Mouse (Mus musculus): ENCODE measurements at regions not wholly inside any gene's neighbourhood (a gene's known extent, or its start where the extent isn't known, plus 50 kb on each side); places are given as distances from the start of the nearest gene placed in this dataset.

GRCm38 (mm10) chr10:23610485-23610884, 176.6 kb downstream of the Rps12 start:
- DNase-seq (ENCODE audit: low spot score in 2 of 2) = no peak

- no peak for DNase-seq (ENCODE audit: low spot score in 2 of 2)
These were observed 177.0 kb downstream of the Rps12 start for GRCm38 (mm10) chr10:23610046-23610445.

DNA sequence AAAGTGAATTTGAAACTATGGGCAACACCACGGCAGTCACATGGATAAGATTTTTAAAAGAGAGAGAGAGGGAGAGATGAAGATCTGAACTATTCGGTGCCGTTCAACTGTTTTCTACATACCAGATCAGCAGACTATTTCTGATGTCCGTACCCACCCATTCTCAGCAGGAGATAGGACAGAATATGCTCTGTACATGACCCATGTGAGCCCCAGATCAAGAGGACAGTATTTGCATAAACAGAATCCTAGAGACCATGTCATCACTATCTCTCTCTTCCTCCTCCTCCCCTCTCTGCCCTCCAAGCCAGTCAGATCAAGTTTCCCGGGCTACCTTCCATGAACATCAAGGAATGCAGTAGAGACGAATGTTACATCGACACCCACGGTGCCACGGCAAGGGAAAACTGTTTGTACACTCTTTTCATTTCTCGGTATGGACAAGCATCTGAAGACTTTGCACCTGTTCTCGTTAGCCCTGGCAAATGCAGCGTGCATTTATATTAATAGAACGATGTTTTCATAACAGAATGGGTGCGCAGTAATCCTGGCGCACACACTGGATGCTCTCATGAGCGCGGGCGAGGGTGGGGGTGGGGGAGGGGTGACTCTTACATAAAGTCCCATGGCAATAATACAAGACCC, 177.7 kb downstream of the Rps12 start:
- DNase-seq (ENCODE audit: low spot score in 2 of 2) = peak in 1 of 2 experiments; percentile 28

DNA sequence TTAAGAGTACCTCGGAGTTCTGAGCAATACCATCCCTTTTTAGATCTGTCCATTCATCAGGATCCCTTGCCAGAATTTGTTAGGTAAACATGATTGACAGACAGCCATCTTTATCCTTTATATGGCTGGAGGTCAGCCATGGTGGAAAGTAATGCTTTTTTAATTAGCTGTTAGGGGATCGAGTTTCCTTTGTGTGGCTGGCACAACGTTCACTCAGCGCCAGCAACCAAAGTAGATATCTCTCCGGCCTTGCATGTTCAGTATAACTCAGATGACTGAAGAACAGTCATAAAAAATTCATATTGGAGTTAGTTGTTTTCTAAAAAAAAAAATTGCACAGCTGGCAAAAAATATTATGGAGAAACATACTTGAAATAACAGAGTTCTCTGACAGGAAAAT, 186.4 kb downstream of the Rps12 start:
- no peak for DNase-seq (ENCODE audit: low spot score in 2 of 2)

DNA sequence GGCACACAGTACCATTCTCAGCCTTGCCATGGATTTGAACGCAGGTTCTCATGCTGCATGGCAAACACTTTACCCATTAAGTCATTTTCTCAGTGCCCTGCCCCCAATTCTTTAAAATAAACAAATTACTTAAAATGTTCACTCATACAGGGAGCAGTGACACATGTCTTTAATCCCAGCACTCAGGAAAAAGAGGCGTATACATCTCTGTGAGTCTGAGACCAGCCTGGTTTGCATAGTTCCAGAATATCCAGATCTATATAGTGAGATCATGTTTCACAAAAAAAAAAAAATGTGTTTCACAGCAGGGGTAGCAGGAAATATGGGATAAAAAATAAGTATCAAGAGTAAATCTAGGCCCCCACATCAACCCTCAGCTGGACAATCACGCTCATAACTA, 191.5 kb downstream of the Rps12 start:
- DNase-seq (ENCODE audit: low spot score in 2 of 2) = no peak

DNA sequence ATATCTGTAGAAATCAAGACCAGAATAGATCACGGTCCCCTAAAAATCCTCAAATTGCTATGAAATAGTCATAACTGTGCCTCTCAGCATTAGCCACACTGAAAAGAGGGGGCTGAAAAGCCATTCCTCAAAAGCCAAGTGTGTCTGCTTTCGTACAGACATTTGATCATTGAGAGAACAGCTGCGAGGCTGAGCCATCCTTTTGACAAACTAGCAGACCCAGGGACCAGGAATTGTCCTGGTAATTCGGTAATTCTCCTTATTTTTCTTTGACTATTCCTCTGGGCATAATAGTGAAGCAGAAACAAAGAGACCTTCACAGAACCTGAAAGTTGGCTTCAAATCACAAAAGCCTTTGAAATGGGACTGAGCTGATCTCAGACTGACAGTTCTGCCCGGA, 206.8 kb downstream of the Rps12 start:
- DNase-seq (ENCODE audit: low spot score in 2 of 2) = no peak

DNA sequence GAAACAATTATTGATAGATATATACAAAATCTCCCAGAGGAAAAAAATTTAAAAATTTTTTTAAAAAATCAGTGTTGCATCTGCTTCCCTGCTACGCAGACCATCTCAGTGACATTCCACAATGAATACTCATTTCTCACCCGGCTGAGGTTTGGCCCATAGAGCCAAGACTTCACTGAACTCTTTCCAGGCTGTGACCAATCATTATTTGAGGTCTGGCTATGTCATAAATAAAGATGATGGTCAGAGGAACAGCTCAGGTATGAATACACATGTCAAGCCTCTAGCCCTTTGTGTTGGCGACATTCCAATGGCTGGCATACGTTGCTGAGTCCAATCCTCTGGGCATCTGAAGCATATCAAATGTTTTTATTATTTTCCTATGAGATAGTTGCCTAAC, 216.1 kb downstream of the Rps12 start:
- no peak for DNase-seq (ENCODE audit: low spot score in 2 of 2)

GRCm38 (mm10) chr10:23569386-23569785, 217.7 kb downstream of the Rps12 start:
- no peak for DNase-seq (ENCODE audit: low spot score in 2 of 2)

DNA sequence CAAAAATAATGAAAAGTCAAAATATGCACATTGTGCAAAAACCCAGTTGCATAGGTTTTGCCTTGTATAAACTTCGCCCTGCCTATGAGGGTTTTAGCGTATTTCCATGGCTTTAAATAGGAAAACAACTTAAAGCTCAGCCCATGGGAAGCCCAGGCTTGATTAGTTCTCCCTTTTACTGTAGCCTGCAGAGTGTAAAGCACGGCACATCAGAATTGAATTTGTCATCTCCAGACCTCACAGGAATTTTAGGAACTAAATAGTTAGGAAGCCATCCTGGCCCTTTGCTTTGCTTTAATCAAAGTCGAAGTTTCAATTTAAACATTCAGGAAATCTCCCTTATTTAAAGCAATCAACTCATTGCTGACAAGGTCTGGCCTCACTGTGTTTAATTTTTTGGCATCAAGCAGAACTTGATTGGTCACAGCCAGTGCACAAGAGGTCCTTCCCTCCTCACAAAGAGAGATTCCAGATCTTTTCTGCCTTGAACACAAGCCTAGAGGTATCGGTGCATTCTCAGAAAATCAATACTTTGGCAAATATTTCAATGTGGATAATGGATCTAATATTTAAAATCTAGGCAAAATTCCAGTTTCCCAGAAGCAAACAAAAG, 211.8 kb upstream of the Eya4 start:
- no peak for DNase-seq (ENCODE audit: low spot score in 2 of 2)

DNA sequence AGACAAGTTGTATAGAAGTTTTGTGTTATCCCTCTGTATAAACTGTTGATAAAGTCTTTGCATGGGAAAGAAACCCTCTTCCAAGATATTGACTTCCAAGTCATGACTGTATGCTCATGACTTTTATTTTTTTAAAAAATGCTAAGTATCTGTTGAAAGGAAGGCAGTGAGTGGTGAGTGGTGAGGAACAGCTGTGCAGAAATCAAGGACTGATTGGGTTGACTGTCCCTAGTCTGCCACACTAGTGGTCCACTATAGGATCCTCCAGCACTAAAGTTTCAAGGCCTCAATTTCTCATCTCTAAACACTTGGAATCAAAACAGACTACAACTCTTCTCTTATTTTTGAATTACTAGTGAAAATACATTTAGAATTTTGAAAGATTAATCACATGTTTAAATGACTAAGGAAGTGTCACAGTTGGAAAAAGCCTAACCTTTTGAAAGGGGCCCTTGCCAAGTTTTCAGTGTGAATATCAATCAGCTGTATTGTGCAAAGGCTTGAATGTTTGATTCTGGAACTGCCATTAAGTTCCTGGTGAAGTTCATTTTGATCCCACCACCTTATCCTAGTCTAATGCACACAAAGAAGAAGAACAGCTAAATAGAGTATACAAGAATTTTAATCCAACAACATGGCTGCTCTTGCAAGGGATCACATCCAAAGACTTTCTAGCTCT, 209.5 kb upstream of the Eya4 start:
- no peak for DNase-seq (ENCODE audit: low spot score in 2 of 2)

GRCm38 (mm10) chr10:23557828-23558227, 207.2 kb upstream of the Eya4 start:
- DNase-seq (ENCODE audit: low spot score in 2 of 2) = no peak

- DNase-seq (ENCODE audit: low spot score in 2 of 2) = no peak
These were observed 198.6 kb upstream of the Eya4 start for GRCm38 (mm10) chr10:23549207-23549606.

- no peak for DNase-seq (ENCODE audit: low spot score in 2 of 2)
These were observed 197.7 kb upstream of the Eya4 start for GRCm38 (mm10) chr10:23548322-23548721.

DNA sequence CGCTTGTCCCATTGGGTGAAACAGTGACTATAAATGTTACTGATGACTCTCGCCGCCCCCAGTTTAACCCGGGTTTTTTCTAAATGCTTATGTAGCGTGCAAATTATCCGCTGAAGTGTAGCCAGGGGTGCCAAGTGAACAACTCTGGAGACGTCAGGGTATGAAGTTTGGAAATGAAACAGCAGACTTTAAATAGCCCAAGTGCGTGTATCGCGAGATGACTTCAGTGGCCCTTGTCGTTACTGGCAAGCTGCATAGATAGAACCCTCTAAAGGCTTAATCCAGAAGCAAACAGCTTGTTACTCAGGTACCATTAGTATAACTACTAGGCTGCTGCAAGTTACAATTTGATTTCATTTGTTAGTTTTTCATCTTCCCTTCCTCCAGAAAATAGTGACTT, 192.1 kb upstream of the Eya4 start:
- DNase-seq (ENCODE audit: low spot score in 2 of 2) = no peak

DNA sequence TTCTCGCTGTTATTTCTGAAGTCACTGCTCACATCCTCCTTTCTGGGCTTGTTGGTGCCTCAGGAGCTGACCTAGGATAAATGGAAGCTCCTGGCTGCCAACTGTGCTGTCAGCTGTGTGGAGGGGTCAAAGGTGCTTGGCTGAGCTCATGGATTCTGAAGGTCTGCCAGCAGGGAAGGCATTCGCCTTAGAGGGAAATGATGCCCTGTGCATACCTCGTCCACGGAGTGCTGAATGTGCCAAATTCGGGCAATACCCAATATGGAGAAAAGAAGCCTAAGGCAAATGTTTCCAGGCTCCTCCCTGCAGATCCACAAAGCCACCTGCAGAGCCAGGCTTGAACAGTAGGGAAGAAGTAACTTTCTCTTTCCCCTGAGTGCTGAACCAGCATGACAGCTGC, 191.3 kb upstream of the Eya4 start:
- DNase-seq (ENCODE audit: low spot score in 2 of 2) = no peak

- DNase-seq (ENCODE audit: low spot score in 2 of 2) = no peak
These were observed 184.1 kb upstream of the Eya4 start for GRCm38 (mm10) chr10:23534636-23535035.

DNA sequence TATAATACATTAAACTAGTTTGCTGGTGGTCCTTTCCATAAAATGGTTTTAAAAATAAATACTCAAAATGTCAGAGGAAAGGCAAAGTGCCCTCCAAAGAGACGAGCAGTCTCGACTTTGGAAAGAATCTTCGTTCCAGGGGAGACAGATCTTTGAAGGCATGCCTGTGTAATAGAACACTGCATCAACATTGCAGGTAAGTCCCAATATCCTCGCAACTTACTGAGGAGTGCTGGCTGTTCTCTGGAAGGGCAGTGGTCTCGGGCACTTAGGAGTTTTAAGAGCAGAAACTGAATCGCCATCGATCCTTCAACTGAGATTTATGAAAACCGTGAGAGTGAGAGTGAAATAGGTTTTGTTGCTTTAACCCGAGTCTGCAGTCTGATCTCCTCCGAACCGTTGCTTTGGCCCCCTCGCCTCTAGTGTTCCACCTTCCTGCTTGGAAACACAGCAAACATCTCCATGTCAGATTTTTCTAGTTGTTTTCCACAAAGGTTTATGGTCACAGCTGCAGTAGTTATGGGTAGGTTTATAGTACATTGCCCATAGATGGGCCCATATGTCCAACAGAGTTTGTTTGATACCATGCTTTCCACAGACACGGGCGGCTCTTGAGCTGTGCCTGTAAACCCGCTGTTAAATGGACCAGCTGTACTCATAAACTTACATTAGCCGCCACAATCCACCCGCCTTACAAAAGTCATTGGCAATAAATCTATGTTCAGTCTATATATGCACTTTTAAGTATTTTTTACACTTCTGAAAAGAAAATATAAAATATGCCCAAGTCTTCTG, 181.6 kb upstream of the Eya4 start:
- DNase-seq (ENCODE audit: low spot score in 2 of 2) = no peak

- no peak for DNase-seq (ENCODE audit: low spot score in 2 of 2)
These were observed 180.1 kb upstream of the Eya4 start for GRCm38 (mm10) chr10:23530715-23531114.

DNA sequence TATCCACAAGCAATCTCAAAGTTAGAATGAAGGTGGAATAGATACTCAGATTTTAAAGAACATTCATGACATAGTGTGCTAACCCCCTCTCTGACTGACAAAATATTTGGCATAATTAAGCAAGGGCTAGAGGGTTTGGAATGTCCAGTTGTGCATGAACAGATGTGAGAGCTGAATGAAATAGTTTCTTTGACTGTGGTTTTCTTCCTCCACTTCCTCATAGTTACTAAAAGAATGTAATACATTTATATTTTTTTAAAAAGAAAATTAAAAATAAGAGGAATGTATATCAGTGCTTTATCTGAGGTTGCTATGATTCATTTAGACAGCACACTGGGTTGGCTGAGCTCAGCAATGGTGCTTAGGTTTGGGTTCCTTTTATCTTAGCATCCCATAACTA, 176.2 kb upstream of the Eya4 start:
- DNase-seq (ENCODE audit: low spot score in 2 of 2) = no peak

- DNase-seq (ENCODE audit: low spot score in 2 of 2) = no peak
These were observed 172.1 kb upstream of the Eya4 start for GRCm38 (mm10) chr10:23522664-23523063.

DNA sequence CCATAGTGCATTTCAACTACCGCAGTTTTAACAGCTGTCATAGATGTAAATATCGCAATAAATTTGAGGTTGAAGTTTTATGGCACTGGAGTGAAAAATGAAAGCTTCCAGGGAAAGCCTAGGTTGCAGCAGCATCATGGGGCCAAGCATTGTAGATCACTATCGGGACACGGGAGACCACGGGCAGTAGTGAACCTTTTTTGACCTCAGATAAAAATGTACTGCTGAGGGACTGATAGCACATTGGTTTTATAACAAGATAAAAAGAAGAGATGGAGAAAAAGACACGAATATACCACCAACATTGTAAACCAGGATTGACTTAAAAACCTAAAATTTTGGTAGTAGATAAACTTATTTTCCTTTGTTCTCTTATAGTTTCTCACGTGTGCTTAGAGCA, 143.1 kb upstream of the Eya4 start:
- no peak for DNase-seq (ENCODE audit: low spot score in 2 of 2)

GRCm38 (mm10) chr10:23492971-23493370, 142.4 kb upstream of the Eya4 start:
- DNase-seq (ENCODE audit: low spot score in 2 of 2) = no peak
